Mouse (Mus musculus) inflammation-experienced regulatory T-cells, adult 6 months (primary cell): ENCODE measurements at regions not wholly inside any gene's neighbourhood (a gene's known extent, or its start where the extent isn't known, plus 50 kb on each side); places are given as distances from the start of the nearest gene placed in this dataset.

Source experiments
- ATAC-seq: one replicate; pipeline ENCODE4 v1.8.0; 2017

DNA sequence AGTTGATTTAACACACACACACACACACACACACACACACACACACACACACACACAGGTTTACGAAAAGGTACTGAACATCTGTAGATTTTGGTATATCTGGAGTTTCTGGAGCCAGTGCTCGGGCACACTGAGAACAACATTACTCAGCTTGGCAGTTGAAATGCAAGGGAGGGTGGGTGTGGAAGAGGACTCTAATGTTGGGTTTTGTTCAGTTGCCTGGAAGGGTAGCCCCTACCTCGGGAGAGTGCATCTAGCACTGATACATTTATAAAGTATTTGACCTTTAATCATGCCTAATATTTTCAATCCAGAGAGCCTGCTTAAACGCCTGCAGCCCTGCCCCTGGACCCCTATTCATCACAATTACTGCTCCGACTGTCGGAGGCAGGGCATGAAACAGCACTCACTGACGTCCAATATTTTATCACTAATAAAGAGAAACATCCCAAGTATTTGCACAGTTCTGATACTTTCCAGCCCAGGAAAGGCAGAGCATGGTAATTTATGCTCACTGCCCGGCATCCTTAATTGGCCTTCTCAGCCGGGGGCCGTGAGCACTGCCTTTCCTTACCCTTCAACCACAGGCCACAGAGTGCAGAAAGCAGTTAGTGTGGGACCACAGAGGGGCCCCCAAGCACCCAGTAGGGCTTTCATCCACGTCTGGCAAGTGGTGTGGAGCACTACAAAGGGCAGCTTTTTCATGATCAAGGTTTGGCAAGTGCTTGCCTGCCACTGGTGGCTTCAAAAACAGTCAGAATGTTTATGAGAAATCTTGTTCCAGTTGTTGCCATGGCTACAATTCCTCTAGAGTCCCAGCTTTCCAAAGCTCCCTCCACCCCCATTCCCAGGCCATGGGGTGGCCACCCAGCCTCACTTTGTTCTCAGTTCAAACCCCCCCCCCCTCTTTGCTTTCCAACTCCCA, 76.3 kb upstream of the Pkdcc start:
- ATAC-seq, result no peak

DNA sequence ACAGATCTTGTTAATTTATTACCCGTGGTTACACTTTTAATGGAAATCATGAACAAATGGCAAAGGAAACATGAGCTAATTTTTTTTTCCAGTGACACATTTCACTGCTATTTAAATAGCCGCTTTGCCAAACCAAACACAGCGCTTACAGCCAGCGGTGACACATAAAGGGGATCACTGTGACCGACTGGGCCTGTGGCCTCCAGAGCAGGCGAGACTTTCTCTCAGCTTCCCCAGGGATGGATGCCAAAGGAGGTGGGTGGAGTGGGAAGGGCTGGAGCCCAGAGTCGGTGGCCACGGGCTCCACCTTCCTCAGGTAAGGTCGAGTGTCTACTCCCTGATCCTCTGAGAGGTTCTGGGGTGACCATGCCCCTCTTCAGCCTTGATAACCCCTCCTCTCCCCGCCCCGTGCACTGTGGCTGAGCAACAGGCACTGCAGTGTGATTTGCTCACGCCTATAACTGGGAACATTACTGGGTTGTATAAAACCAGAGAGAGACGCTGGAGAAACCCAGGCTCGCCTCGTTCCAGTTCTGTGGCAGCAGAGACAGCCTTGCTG, 66.6 kb upstream of the Pkdcc start:
- no peak for ATAC-seq

DNA sequence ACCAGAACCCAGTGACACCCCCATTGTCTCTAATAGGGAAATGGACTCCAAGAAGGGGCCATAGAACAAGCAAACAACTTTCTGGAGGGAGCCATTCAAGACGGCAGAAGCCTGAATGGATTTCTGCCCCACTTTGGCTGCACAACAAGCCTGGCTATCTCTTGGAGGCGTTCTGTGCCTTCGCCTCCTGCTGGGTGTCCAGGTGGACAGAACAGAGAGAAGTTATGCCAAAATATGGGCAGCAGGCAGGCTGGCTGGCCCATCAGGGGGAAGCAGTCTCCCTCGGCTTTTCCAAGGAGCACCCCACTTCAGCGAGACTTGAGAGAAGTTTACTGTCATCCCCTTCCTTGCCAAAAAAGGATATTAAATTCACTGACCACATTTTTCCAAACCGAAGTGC, 65.8 kb upstream of the Pkdcc start:
- ATAC-seq, result no peak

DNA sequence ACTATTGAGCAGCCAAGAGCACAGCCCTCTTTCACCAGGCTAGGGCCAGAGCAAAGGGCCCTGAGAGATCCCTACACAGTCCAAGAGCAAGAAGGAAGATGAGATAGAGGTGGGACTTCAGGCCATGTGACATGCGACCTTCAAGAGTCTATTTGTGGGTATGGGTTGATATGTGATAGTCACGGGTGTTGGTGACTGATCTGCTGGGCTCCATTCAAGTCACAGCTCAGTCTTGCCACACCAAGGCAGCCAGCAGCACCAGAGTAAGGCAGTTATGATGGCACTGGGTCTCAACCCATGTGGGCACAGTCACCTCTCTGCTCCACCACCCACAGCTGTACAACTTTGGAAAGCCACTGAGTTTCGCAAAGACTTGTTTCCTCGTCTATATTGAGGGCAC, 60.0 kb upstream of the Pkdcc start:
- ATAC-seq, result no peak

DNA sequence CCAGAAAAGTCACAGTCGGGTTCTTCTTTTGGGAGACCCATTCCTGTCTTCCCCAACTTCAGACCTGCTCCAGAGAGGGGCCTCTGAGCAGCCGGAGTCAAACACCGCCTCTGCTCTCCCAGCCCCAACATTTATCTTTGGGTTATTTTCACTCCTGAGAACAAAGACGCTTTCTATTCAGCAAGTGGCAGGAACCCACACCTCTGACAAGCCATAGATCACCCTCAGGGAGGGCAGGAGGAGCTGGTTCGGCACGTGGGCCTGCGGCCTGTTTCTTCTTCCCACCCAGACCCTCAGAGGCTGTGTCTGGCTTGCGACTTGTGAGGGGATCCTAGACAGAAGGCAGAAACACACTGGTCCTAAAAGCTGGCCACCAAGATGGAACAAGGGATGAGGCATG, 58.4 kb upstream of the Pkdcc start:
- ATAC-seq, result no peak

DNA sequence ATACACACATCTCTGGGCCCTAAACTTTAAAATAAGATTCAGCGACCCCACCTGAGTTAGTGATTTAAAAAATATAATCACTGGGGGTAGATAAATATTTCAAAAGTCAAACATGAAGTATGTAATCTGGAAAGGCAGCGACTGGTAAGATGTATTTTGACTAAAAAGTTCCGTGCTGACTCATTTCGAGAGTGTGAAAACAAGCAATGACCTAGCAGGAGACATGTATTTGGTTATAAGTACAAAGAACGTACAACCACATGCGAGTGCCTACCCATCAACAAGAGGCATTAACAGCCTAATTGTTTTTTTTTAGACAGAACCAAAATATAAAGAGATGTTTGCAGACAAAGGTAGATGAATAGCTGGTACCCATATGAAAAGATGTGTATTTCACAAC, 57.0 kb upstream of the Pkdcc start:
- ATAC-seq, result peak; percentile 89

GRCm38 (mm10) chr17:83158652-83159051, 56.4 kb upstream of the Pkdcc start:
- peak; percentile 54 for ATAC-seq

- ATAC-seq, result no peak
These were observed 55.5 kb upstream of the Pkdcc start for GRCm38 (mm10) chr17:83159634-83160033.

- ATAC-seq, result no peak
These were observed 54.8 kb upstream of the Pkdcc start for GRCm38 (mm10) chr17:83160296-83160695.

GRCm38 (mm10) chr17:83161731-83162130, 53.4 kb upstream of the Pkdcc start:
- no peak for ATAC-seq

GRCm38 (mm10) chr17:83163952-83164560, 51.0 kb upstream of the Pkdcc start:
- no peak for ATAC-seq

DNA sequence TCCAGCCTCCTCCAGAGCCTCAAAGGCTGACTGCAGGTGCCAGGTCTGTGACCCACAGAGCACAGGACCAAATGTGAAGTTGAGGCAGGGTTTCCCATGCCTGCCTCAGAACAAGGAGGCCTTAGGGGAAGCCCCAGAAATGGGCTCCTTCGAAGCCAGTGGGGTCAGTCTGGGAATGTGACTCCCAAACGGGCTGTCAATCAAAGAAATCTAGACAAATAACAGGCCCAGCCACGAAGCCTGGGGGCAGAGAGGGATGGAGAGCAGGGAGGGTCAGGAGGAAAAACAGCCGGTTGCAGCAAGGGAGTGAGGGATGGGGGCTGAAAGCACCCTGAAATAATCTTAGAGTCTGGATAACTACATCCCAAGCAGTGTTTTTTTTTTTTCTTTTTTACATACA, 50.4 kb upstream of the Pkdcc start:
- ATAC-seq, result no peak

GRCm38 (mm10) chr17:83165140-83165539, 50.0 kb upstream of the Pkdcc start:
- no peak for ATAC-seq
